Mouse (Mus musculus) midbrain, embryonic 15.5 days (tissue): Measurements from ENCODE around the gene Kera. TPM values are rescaled to one million over a fixed set of nuclear protein-coding genes. Genes with fewer than 3 reads are reported as not detected.

Experiments
- ATAC-seq: fragments of 200-750 bp; cut with Nextera tagmentation; replicated peaks from 2 replicates; pipeline ENCODE4 v1.8.0; 2017; ENCODE audit warnings: moderate TSS enrichment
- H3K27ac ChIP-seq: fragments of 300-500 bp; sonication (generic); 2 replicates; pipeline ENCODE4 v1.5.1; 2015; ENCODE audit warnings: mild to moderate bottlenecking, inconsistent platforms
- H3K27me3 ChIP-seq: fragments of 300-500 bp; sonication (generic); replicated peaks from 2 replicates; pipeline ENCODE4 v1.6.1; 2015; ENCODE audit warnings: inconsistent platforms
- H3K36me3 ChIP-seq: fragments of 300-500 bp; sonication (generic); replicated peaks from 2 replicates; pipeline ENCODE4 v1.6.1; 2015; ENCODE audit warnings: inconsistent platforms
- H3K4me1 ChIP-seq: fragments of 300-500 bp; sonication (generic); 2 replicates; pipeline ENCODE4 v1.6.1; 2015; ENCODE audit warnings: inconsistent platforms
- H3K4me2 ChIP-seq: fragments of 300-500 bp; sonication (generic); 2 replicates; pipeline ENCODE4 v1.6.1; 2015; ENCODE audit warnings: inconsistent platforms, mild to moderate bottlenecking, moderate library complexity
- H3K4me3 ChIP-seq: fragments of 300-500 bp; sonication (generic); 2 replicates; pipeline ENCODE4 v1.5.1; 2015; ENCODE audit warnings: mild to moderate bottlenecking, inconsistent platforms
- H3K9ac ChIP-seq: fragments of 300-500 bp; sonication (generic); 2 replicates; pipeline ENCODE4 v1.6.1; 2015; ENCODE audit warnings: mild to moderate bottlenecking, inconsistent platforms
- H3K9me3 ChIP-seq: fragments of 300-500 bp; sonication (generic); 2 replicates; pipeline ENCODE4 v1.6.1; 2016; ENCODE audit warnings: inconsistent platforms
- WGBS: fragments of 180-500 bp; shearing (Covaris S2); methylation state at CpG from one replicate; pipeline ENCODE4 v1.1.7; 2015; ENCODE audit warnings: mixed read lengths; 5-methylcytosine and 5-hydroxymethylcytosine counted together
- polyA plus RNA-seq: library from polyadenylated mRNA; unstranded; fragments of >200 nt; fragmentation: Nextera tagmentation; extraction: Ambion mirVana; gene quantifications from 2 replicates; pipeline ENCODE4 v1.2.1, GENCODE M21; 2015

The Kera gene
- polyA plus RNA-seq, 1 experiment from 2014 or later: 0.35 TPM

GRCm38 (mm10) chr10:97622328-97622727, 15.6 kb downstream of the Kera start:
- Histone ChIP-seq H3K27ac (no peak overlapping the region), H3K4me1 (no peaks in the 10 kb centered on the region), H3K27me3 (no peaks in the 10 kb centered on the region), H3K9ac (no peak overlapping the region), H3K36me3 (no peaks in the 10 kb centered on the region), H3K9me3 (no peaks in the 10 kb centered on the region), H3K4me3 (no peak overlapping the region), H3K4me2 (no peak overlapping the region)
- 98% methylated on average over 1 of the region's 1 CpGs for WGBS
- no peak for ATAC-seq

- Histone ChIP-seq H3K27me3 (no peaks in the 10 kb centered on the region), H3K36me3 (no peaks in the 10 kb centered on the region), H3K9me3 (no peaks in the 10 kb centered on the region), H3K27ac (no peak overlapping the region), H3K4me3 (no peak overlapping the region), H3K9ac (no peak overlapping the region), H3K4me1 (no peaks in the 10 kb centered on the region), H3K4me2 (no peak overlapping the region)
- 93% methylated on average over 2 of the region's 2 CpGs for WGBS
- ATAC-seq: no peak
Measured at GRCm38 (mm10) chr10:97624381-97624780, 17.7 kb downstream of the Kera start.

- no peak for ATAC-seq
- H3K4me3 ChIP-seq: no peak overlapping the region
- WGBS: 77% methylated on average over 4 of the region's 4 CpGs
- H3K9me3 ChIP-seq: no peaks in the 10 kb centered on the region
- H3K9ac ChIP-seq: no peak overlapping the region
- H3K27ac ChIP-seq: no peak overlapping the region
- no peaks in the 10 kb centered on the region for H3K36me3 ChIP-seq
- H3K27me3 ChIP-seq: no peaks in the 10 kb centered on the region
- H3K4me2 ChIP-seq: no peak overlapping the region
- H3K4me1 ChIP-seq: no peaks in the 10 kb centered on the region
Measured at GRCm38 (mm10) chr10:97625116-97625515, 18.4 kb downstream of the Kera start.

GRCm38 (mm10) chr10:97626543-97626942, 19.9 kb downstream of the Kera start:
- H3K4me3 ChIP-seq: no peak overlapping the region
- no peak overlapping the region for H3K27ac ChIP-seq
- H3K27me3 ChIP-seq: no peaks in the 10 kb centered on the region
- ATAC-seq: no peak
- no peak overlapping the region for H3K9ac ChIP-seq
- H3K36me3 ChIP-seq: no peaks in the 10 kb centered on the region
- no peaks in the 10 kb centered on the region for H3K4me1 ChIP-seq
- H3K9me3 ChIP-seq: no peaks in the 10 kb centered on the region
- no peak overlapping the region for H3K4me2 ChIP-seq
- WGBS: 94% methylated on average over 1 of the region's 1 CpGs

- Histone ChIP-seq H3K27me3 (no peaks in the 10 kb centered on the region), H3K36me3 (no peaks in the 10 kb centered on the region), H3K4me2 (no peak overlapping the region), H3K9me3 (no peaks in the 10 kb centered on the region), H3K4me1 (no peaks in the 10 kb centered on the region), H3K9ac (no peak overlapping the region), H3K4me3 (no peak overlapping the region), H3K27ac (no peak overlapping the region)
- 93% methylated on average over 3 of the region's 3 CpGs for WGBS
- ATAC-seq: no peak
Measured at GRCm38 (mm10) chr10:97631061-97631460, 24.4 kb downstream of the Kera start.

- Histone ChIP-seq H3K27ac (no peak overlapping the region), H3K4me1 (no peaks in the 10 kb centered on the region), H3K27me3 (no peaks in the 10 kb centered on the region), H3K9me3 (no peaks in the 10 kb centered on the region), H3K4me2 (no peak overlapping the region), H3K36me3 (no peaks in the 10 kb centered on the region), H3K9ac (no peak overlapping the region), H3K4me3 (no peak overlapping the region)
- 95% methylated on average over 2 of the region's 2 CpGs for WGBS
- no peak for ATAC-seq
Measured at GRCm38 (mm10) chr10:97641926-97642325, 35.2 kb downstream of the Kera start.

GRCm38 (mm10) chr10:97643768-97644167, 37.1 kb downstream of the Kera start, which contains the start of gene Epyc:
Gene Epyc (plus strand): TSS chr10:97644068.
- no peak for ATAC-seq
- Histone ChIP-seq H3K4me2 (no peak within 1 kb of the TSS), H3K27ac (no peak within 1 kb of the TSS), H3K36me3 (no peaks in the 10 kb centered on the region), H3K9ac (no peak within 1 kb of the TSS), H3K4me3 (no peak within 1 kb of the TSS), H3K4me1 (no peaks in the 10 kb centered on the region), H3K9me3 (no peaks in the 10 kb centered on the region), H3K27me3 (no peaks in the 10 kb centered on the region)
- 89% methylated on average over 2 of the region's 2 CpGs for WGBS

- 72% methylated on average over 2 of the region's 2 CpGs for WGBS
- Histone ChIP-seq H3K4me2 (no peak overlapping the region), H3K9me3 (no peaks in the 10 kb centered on the region), H3K36me3 (no peaks in the 10 kb centered on the region), H3K27me3 (no peaks in the 10 kb centered on the region), H3K4me1 (no peaks in the 10 kb centered on the region), H3K9ac (no peak overlapping the region), H3K27ac (no peak overlapping the region), H3K4me3 (no peak overlapping the region)
- ATAC-seq: no peak
Measured at GRCm38 (mm10) chr10:97650334-97650733, 43.7 kb downstream of the Kera start.

GRCm38 (mm10) chr10:97659489-97659888, 52.8 kb downstream of the Kera start:
- ATAC-seq: no peak

More at GRCm38 (mm10) chr10:97659489-97659888, 52.8 kb downstream of the Kera start:
- no peaks in the 10 kb centered on the region for H3K9me3 ChIP-seq
- no peak overlapping the region for H3K27ac ChIP-seq
- no peak overlapping the region for H3K9ac ChIP-seq
- H3K27me3 ChIP-seq: no peaks in the 10 kb centered on the region
- H3K4me2 ChIP-seq: no peak overlapping the region
- no peak overlapping the region for H3K4me3 ChIP-seq
- WGBS: 88% methylated on average over 1 of the region's 1 CpGs
- H3K36me3 ChIP-seq: no peaks in the 10 kb centered on the region
- H3K4me1 ChIP-seq: no peaks in the 10 kb centered on the region

Other genes with a start within 250 kb of the Kera start
- gene Dcn, start 127.3 kb upstream of the Kera start, polyA plus RNA-seq: 62.4 and 74.8 TPM in 2 replicates
- gene Lum, start 41.8 kb upstream of the Kera start, polyA plus RNA-seq: 15.4 and 16.7 TPM in 2 replicates
- gene Epyc, start 37.2 kb downstream of the Kera start, polyA plus RNA-seq: 0.24 and 0.50 TPM in 2 replicates
- gene Ccer1, start 86.2 kb downstream of the Kera start, polyA plus RNA-seq: not detected in 2 replicates
- not detected in 2 replicates for gene C030005K15Rik, start 119.9 kb downstream of the Kera start, polyA plus RNA-seq